Mouse (Mus musculus): ENCODE data around the gene Gm49405. TPM values are rescaled to one million over a fixed set of nuclear protein-coding genes. Genes with fewer than 3 reads are reported as not detected.

Gene Gm49405
- polyA plus RNA-seq, 1 experiment from 2014 or later = 1.1 TPM

DNA sequence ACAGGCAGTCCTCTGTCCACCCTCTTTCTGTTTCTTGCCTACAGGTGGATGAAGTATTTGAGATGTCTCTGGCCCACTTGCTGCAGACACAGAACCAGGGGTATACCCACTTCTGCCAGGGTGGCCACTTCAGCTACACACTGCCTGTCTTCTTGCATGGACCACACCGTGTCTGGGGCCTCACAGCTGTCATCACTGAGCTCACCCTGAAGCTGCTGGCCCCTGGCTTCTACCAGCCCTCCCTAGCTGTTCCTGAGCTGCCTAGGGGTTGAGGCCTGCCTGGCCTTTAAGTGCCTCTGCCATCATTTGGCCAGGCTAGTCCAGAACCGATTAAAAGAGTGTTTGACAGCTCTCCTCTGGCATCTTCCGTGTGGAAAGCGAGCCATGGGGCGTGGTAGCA lies 1.3 kb downstream of the Gm49405 start:
- DNase-seq (ENCODE audit: low spot score) = no peak
- 81% methylated on average over 5 of the region's 5 CpGs for WGBS
- H3K9ac ChIP-seq (ENCODE audit: low read length) = no peak overlapping the region
- H3K9me3 ChIP-seq (ENCODE audit: control insufficient read depth, low read length) = no peaks in the 10 kb centered on the region
- H3K27me3 ChIP-seq (ENCODE audit: control insufficient read depth, insufficient read depth, low read length) = no peaks in the 10 kb centered on the region
- H3K4me2 ChIP-seq (replicated peaks; ENCODE audit: low read depth) = peak overlapping the region; percentile 94; the same call in 1 of the 2 replicates
- no peak for ATAC-seq (ENCODE audit: low FRiP score, low TSS enrichment)
- H3K4me1 ChIP-seq (replicated peaks; ENCODE audit: control insufficient read depth, insufficient read depth) = peaks cover 3% of the 10 kb centered on the region; the same call in 1 of the 2 replicates
- H3K36me3 ChIP-seq (ENCODE audit: control insufficient read depth, insufficient read depth, low read length) = peaks cover 6% of the 10 kb centered on the region; the same call in 1 of the 2 replicates
- no peak overlapping the region for H3K4me3 ChIP-seq (ENCODE audit: low read depth, low read length)
- no peak overlapping the region for H3K27ac ChIP-seq (replicated peaks)
- TF ChIP-seq EP300 (optimal IDR thresholded peaks at IDR 0.05) (no peak), CTCF (IDR thresholded peaks at IDR 0.05; ENCODE audit: low read depth) (no peak)

GRCm38 (mm10) chr19:4003112-4003511 lies 2.7 kb downstream of the Gm49405 start, which contains the start of gene Doc2g:
TSS of gene Doc2g (plus strand) at chr19:4003313.
- peaks cover 3% of the 10 kb centered on the region; the same call in 1 of the 2 replicates for H3K4me1 ChIP-seq (replicated peaks; ENCODE audit: control insufficient read depth, insufficient read depth)
- no peak for DNase-seq (ENCODE audit: low spot score)
- H3K36me3 ChIP-seq (ENCODE audit: control insufficient read depth, insufficient read depth, low read length) = peaks cover 9% of the 10 kb centered on the region; the same call in 1 of the 2 replicates
- H3K9ac ChIP-seq (ENCODE audit: low read length) = no peak within 1 kb of the TSS
- no peaks in the 10 kb centered on the region for H3K27me3 ChIP-seq (ENCODE audit: control insufficient read depth, insufficient read depth, low read length)
- no peak for ATAC-seq (ENCODE audit: low FRiP score, low TSS enrichment)
- H3K4me3 ChIP-seq (ENCODE audit: low read depth, low read length) = no peak within 1 kb of the TSS
- H3K9me3 ChIP-seq (ENCODE audit: control insufficient read depth, low read length) = no peaks in the 10 kb centered on the region
- WGBS = 76% methylated on average over 1 of the region's 1 CpGs
- H3K27ac ChIP-seq (replicated peaks) = no peak within 1 kb of the TSS
- no peak for TF ChIP-seq CTCF (IDR thresholded peaks at IDR 0.05; ENCODE audit: low read depth)
- TF ChIP-seq EP300 (optimal IDR thresholded peaks at IDR 0.05) = no peak
- no peak within 1 kb of the TSS for H3K4me2 ChIP-seq (replicated peaks; ENCODE audit: low read depth)

DNA sequence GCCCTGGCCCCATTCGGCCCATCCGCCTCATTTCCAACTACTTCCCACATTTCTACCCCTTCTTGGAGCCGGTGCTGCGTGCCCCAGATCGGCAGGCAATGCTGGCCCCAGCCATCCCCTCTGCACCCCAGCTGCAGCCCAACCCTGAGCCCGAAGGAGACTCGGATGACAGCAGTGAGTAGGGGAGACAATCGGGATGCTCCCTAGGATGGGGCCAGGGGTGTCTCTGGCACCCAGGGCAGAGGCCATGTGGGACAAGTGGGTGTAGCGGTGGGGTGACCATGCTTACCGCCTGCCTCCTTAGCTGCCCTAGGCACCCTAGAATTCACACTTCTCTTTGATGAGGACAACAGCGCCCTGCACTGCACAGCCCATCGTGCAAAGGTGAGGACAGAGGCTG lies 3.2 kb downstream of the Gm49405 start:
- Histone ChIP-seq H3K27ac (replicated peaks) (no peak overlapping the region), H3K36me3 (ENCODE audit: control insufficient read depth, insufficient read depth, low read length) (peaks cover 9% of the 10 kb centered on the region; the same call in 1 of the 2 replicates), H3K4me2 (replicated peaks; ENCODE audit: low read depth) (no peak overlapping the region), H3K4me3 (ENCODE audit: low read depth, low read length) (no peak overlapping the region), H3K9ac (ENCODE audit: low read length) (no peak overlapping the region), H3K27me3 (ENCODE audit: control insufficient read depth, insufficient read depth, low read length) (no peaks in the 10 kb centered on the region), H3K4me1 (replicated peaks; ENCODE audit: control insufficient read depth, insufficient read depth) (peaks cover 3% of the 10 kb centered on the region; the same call in 1 of the 2 replicates), H3K9me3 (ENCODE audit: control insufficient read depth, low read length) (no peaks in the 10 kb centered on the region)
- TF ChIP-seq EP300 (optimal IDR thresholded peaks at IDR 0.05) (no peak), CTCF (IDR thresholded peaks at IDR 0.05; ENCODE audit: low read depth) (no peak)
- ATAC-seq (ENCODE audit: low FRiP score, low TSS enrichment) = no peak
- no peak for DNase-seq (ENCODE audit: low spot score)
- 78% methylated on average over 12 of the region's 12 CpGs for WGBS

DNA sequence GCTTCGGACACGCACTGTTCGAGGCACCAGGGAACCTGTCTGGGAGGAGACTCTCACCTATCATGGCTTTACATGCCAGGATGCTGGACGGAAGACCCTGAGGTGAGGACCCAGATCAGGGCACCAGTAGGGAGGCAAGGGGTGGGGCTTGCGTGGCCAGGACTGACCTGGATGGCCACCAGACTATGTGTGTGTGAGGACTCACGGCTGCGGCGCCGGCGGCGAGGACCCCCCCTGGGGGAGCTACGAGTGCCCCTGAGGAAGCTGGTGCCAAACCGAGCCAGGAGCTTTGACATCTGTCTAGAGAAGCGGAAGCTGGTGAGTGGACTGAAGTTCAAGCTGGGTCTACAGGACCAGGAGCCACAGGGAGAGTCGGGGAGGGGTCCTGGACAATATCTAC lies 3.9 kb downstream of the Gm49405 start:
- TF ChIP-seq EP300 (optimal IDR thresholded peaks at IDR 0.05) (no peak), CTCF (IDR thresholded peaks at IDR 0.05; ENCODE audit: low read depth) (no peak)
- DNase-seq (ENCODE audit: low spot score) (no peak), ATAC-seq (ENCODE audit: low FRiP score, low TSS enrichment) (no peak)
- H3K4me2 ChIP-seq (replicated peaks; ENCODE audit: low read depth) = no peak overlapping the region
- no peaks in the 10 kb centered on the region for H3K27me3 ChIP-seq (ENCODE audit: control insufficient read depth, insufficient read depth, low read length)
- H3K36me3 ChIP-seq (ENCODE audit: control insufficient read depth, insufficient read depth, low read length) = peaks cover 9% of the 10 kb centered on the region; the same call in 1 of the 2 replicates
- H3K9ac ChIP-seq (ENCODE audit: low read length) = no peak overlapping the region
- no peaks in the 10 kb centered on the region for H3K9me3 ChIP-seq (ENCODE audit: control insufficient read depth, low read length)
- H3K4me3 ChIP-seq (ENCODE audit: low read depth, low read length) = no peak overlapping the region
- H3K27ac ChIP-seq (replicated peaks) = no peak overlapping the region
- H3K4me1 ChIP-seq (replicated peaks; ENCODE audit: control insufficient read depth, insufficient read depth) = peaks cover 3% of the 10 kb centered on the region; the same call in 1 of the 2 replicates
- WGBS = 84% methylated on average over 15 of the region's 15 CpGs

DNA sequence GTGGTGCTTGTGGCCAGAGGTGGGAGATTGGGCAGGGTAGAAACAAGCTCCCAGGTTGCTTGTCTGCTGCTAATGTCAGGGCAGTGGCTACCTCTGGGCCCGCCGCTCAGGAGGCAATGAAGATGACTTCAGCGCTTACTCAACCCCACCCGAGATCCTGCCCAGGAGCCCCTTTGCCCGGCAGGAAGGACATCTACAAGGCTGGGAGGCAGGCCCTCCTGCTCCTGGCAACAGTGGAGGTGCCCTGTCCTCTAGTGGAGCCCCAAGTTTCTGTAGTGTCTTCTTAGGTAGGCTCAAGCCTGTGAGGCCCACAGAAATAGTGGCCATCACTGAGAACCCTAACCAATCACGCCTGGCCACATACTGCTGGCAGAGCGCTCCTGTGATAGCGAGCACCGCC lies 4.7 kb downstream of the Gm49405 start:
- WGBS = 80% methylated on average over 9 of the region's 9 CpGs
- Histone ChIP-seq H3K4me3 (ENCODE audit: low read depth, low read length) (no peak overlapping the region), H3K36me3 (ENCODE audit: control insufficient read depth, insufficient read depth, low read length) (peaks cover 9% of the 10 kb centered on the region; the same call in 1 of the 2 replicates), H3K4me2 (replicated peaks; ENCODE audit: low read depth) (no peak overlapping the region), H3K27ac (replicated peaks) (no peak overlapping the region), H3K27me3 (ENCODE audit: control insufficient read depth, insufficient read depth, low read length) (no peaks in the 10 kb centered on the region), H3K9ac (ENCODE audit: low read length) (no peak overlapping the region), H3K9me3 (ENCODE audit: control insufficient read depth, low read length) (no peaks in the 10 kb centered on the region), H3K4me1 (replicated peaks; ENCODE audit: control insufficient read depth, insufficient read depth) (peaks cover 3% of the 10 kb centered on the region; the same call in 1 of the 2 replicates)
- TF ChIP-seq CTCF (IDR thresholded peaks at IDR 0.05; ENCODE audit: low read depth) (no peak), EP300 (optimal IDR thresholded peaks at IDR 0.05) (no peak)
- ATAC-seq (ENCODE audit: low FRiP score, low TSS enrichment) (no peak), DNase-seq (ENCODE audit: low spot score) (no peak)

DNA sequence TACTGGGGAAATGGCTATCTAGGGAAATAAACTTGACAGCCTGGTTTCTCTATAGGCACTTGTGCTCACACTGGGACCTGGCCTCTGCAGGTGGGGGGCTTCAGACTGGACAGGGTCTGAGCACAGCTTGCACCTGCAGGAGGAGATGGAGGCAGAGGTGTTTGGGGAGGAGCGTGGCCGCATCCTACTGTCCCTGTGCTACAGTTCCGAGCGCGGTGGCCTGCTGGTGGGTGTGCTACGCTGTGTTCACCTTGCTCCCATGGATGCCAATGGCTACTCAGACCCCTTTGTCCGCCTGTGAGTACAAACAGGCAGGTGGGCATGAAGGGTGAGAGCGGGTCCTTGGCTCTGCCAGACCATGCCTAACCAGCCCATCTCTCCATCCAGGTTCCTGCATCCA lies 5.5 kb downstream of the Gm49405 start:
- 94% methylated on average over 8 of the region's 8 CpGs for WGBS
- Histone ChIP-seq H3K9me3 (ENCODE audit: control insufficient read depth, low read length) (no peaks in the 10 kb centered on the region), H3K4me1 (replicated peaks; ENCODE audit: control insufficient read depth, insufficient read depth) (peaks cover 3% of the 10 kb centered on the region; the same call in 1 of the 2 replicates)

More for the DNA sequence above, 5.5 kb downstream of the Gm49405 start:
- H3K27me3 ChIP-seq (ENCODE audit: control insufficient read depth, insufficient read depth, low read length) = no peaks in the 10 kb centered on the region
- H3K9ac ChIP-seq (ENCODE audit: low read length) = no peak overlapping the region
- no peak overlapping the region for H3K4me2 ChIP-seq (replicated peaks; ENCODE audit: low read depth)
- H3K36me3 ChIP-seq (ENCODE audit: control insufficient read depth, insufficient read depth, low read length) = peaks cover 9% of the 10 kb centered on the region; the same call in 1 of the 2 replicates
- no peak for DNase-seq (ENCODE audit: low spot score)
- no peak overlapping the region for H3K4me3 ChIP-seq (ENCODE audit: low read depth, low read length)
- TF ChIP-seq CTCF (IDR thresholded peaks at IDR 0.05; ENCODE audit: low read depth) = no peak
- TF ChIP-seq EP300 (optimal IDR thresholded peaks at IDR 0.05) = no peak
- H3K27ac ChIP-seq (replicated peaks) = no peak overlapping the region
- ATAC-seq (ENCODE audit: low FRiP score, low TSS enrichment) = no peak
